Mouse (Mus musculus): ENCODE measurements around the gene Dusp5. TPM values are rescaled to one million over a fixed set of nuclear protein-coding genes. Genes with fewer than 3 reads are reported as not detected.

Dusp5 gene
- total and polyA plus RNA-seq, 3 experiments = 4.7 to 7.5 (median 6.9) TPM

DNA sequence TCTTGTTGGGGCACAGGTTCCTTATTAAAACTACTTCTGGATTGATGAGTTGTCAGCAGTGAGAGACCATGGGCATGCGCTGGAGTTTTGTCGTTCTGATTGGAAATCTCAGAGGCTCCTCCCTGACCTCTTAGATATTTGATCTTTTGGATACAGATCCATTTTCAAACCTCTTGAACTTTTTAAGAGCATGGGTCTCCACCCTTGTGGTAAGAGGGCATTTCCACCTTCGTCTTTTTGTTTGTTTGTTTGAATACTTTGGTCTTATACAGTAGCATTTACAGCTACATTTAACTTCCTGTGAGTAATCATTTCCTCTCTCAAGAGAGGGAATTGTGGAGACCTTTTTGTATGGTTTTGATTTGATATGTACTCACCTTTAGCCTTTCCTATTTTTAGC lies 10.4 kb downstream of the Dusp5 start:
- Histone ChIP-seq H3K4me3 (no peak overlapping the region), H3K79me2 (replicated peaks; ENCODE audit: control insufficient read depth, insufficient read depth, low read length) (no peaks in the 10 kb centered on the region), H3K36me3 (ENCODE audit: control insufficient read depth, insufficient read depth, low read length) (no peaks in the 10 kb centered on the region), H3K27me3 (ENCODE audit: control insufficient read depth, insufficient read depth, low read length) (no peaks in the 10 kb centered on the region), H3K4me1 (ENCODE audit: control insufficient read depth, insufficient read depth, low read length) (no peaks in the 10 kb centered on the region), H3K27ac (no peak overlapping the region), H3K9ac (ENCODE audit: low read depth, low read length) (no peak overlapping the region)
- TF ChIP-seq CTCF (IDR thresholded peaks at IDR 0.05) = no peak
- TF ChIP-seq EP300 (IDR thresholded peaks at IDR 0.05; ENCODE audit: insufficient read depth, low read depth, low read length) = no peak
- no peak for TF ChIP-seq POLR2A (IDR thresholded peaks at IDR 0.05; ENCODE audit: insufficient read depth, low read depth, low read length)
- DNase-seq = no peak
- 56% methylated on average over 3 of the region's 3 CpGs for WGBS
- intact Hi-C loops (cut with DNase I) = no loop called here

DNA sequence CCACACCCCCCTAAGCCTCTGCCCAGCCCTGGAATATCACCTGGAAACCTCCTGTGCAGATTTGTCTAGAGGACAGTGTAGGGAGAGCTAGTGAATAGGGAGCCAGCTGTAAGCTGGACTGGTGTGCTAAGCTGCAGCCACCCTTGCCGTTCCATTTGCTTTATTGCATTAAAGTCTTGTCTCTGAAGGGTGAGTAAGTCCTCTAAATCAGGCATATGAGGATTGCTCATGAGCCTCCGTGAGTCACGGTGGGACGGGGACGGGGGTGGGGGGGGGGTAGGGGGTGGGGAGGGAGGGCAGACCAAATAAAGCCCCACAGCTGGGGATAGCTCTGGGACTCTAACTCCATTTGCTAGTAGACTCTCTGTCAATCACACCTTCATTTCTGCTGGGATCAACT lies 14.7 kb downstream of the Dusp5 start:
- H3K27me3 ChIP-seq (ENCODE audit: control insufficient read depth, insufficient read depth, low read length) = no peaks in the 10 kb centered on the region
- no peaks in the 10 kb centered on the region for H3K36me3 ChIP-seq (ENCODE audit: control insufficient read depth, insufficient read depth, low read length)
- TF ChIP-seq CTCF (IDR thresholded peaks at IDR 0.05) (no peak), EP300 (IDR thresholded peaks at IDR 0.05; ENCODE audit: insufficient read depth, low read depth, low read length) (no peak)
- no peak overlapping the region for H3K4me3 ChIP-seq
- WGBS = 38% methylated on average over 5 of the region's 5 CpGs
- intact Hi-C loops (cut with DNase I) = no loop called here
- no peak for DNase-seq
- no peaks in the 10 kb centered on the region for H3K4me1 ChIP-seq (ENCODE audit: control insufficient read depth, insufficient read depth, low read length)
- H3K9ac ChIP-seq (ENCODE audit: low read depth, low read length) = no peak overlapping the region
- H3K27ac ChIP-seq = no peak overlapping the region
- no peaks in the 10 kb centered on the region for H3K79me2 ChIP-seq (replicated peaks; ENCODE audit: control insufficient read depth, insufficient read depth, low read length)

DNA sequence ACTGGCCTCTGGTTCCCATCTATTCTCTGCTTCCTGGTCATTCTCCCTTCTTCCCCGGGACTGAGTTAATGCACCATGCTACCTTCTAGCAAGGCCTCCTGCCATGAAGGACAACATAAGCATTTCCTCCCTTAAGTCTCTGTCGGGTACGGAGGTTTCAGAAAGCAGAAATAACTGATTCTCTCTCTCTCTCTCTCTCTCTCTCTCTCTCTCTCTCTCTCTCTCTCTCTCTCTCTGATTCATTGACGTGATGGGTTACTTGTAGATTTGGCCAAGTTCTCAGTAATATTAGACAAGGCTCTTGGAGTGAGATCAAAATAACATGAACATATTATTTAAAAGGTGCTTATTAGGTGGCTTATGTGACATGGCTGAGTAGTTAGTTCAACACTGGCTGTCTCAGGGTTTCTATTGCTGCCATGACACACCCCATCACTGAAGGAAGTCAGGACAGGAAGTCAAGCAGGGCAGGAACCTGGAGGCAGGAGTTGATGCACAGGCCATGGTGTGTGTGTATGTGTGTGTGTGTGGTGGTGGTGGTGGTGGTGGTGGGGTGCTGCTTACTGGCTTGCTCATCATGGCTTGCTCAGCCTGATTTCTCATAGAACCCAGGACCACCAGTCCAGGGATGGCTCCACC lies 16.1 kb downstream of the Dusp5 start:
- WGBS = 54% methylated on average over 4 of the region's 4 CpGs
- Histone ChIP-seq H3K27me3 (ENCODE audit: control insufficient read depth, insufficient read depth, low read length) (no peaks in the 10 kb centered on the region), H3K9ac (ENCODE audit: low read depth, low read length) (no peak overlapping the region), H3K4me3 (no peak overlapping the region), H3K4me1 (ENCODE audit: control insufficient read depth, insufficient read depth, low read length) (no peaks in the 10 kb centered on the region), H3K27ac (no peak overlapping the region), H3K36me3 (ENCODE audit: control insufficient read depth, insufficient read depth, low read length) (no peaks in the 10 kb centered on the region), H3K79me2 (replicated peaks; ENCODE audit: control insufficient read depth, insufficient read depth, low read length) (no peaks in the 10 kb centered on the region)
- no peak for DNase-seq
- intact Hi-C loops (cut with DNase I) = no loop called here
- TF ChIP-seq POLR2A (IDR thresholded peaks at IDR 0.05; ENCODE audit: insufficient read depth, low read depth, low read length) (no peak), EP300 (IDR thresholded peaks at IDR 0.05; ENCODE audit: insufficient read depth, low read depth, low read length) (no peak), CTCF (IDR thresholded peaks at IDR 0.05) (no peak)

DNA sequence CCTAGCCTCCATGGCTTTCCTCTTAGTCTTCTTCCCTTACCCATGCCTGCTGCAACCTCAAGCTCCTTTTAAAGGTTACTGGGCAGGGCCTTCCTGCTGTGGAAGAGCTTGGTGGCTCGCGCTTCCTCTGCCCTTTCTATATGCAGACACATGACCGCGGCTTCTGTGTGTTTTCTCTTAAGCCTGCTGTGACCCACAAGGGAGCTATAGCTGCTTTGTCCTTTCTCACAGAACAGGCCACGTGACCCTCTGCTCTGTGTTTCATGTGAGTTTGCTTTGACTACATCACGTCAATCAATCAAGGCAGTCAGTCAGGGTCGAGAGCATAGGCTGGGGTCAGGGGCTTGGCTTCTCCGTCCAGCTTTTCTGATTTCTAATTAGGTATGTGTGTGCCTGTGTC lies 18.7 kb downstream of the Dusp5 start:
- no peaks in the 10 kb centered on the region for H3K36me3 ChIP-seq (ENCODE audit: control insufficient read depth, insufficient read depth, low read length)
- no peaks in the 10 kb centered on the region for H3K4me1 ChIP-seq (ENCODE audit: control insufficient read depth, insufficient read depth, low read length)
- TF ChIP-seq POLR2A (IDR thresholded peaks at IDR 0.05; ENCODE audit: insufficient read depth, low read depth, low read length) = no peak
- no peak for TF ChIP-seq EP300 (IDR thresholded peaks at IDR 0.05; ENCODE audit: insufficient read depth, low read depth, low read length)
- TF ChIP-seq CTCF (IDR thresholded peaks at IDR 0.05) = no peak

DNA sequence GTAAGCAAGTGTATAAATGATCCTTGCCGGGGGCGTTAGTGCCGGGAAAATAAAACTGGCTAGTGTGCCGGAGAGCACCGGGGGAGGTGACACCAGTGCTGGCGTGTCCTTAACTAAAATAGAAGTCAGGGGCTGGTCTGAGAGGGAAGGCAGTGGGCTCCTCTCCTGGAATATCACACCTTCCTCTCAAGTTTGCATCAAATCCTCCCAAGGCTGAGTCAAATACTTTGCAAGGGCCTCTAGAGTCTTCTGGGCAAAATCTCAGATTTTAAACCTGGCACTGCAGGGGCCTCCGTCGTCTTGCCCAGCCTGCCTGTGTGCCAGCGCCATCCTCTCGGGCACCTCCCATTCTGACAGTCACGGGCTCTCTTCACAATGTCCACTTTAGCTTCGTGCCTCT lies 22.1 kb downstream of the Dusp5 start:
- no peak for DNase-seq
- Histone ChIP-seq H3K4me3 (no peak overlapping the region), H3K4me1 (ENCODE audit: control insufficient read depth, insufficient read depth, low read length) (no peaks in the 10 kb centered on the region), H3K36me3 (ENCODE audit: control insufficient read depth, insufficient read depth, low read length) (no peaks in the 10 kb centered on the region), H3K9ac (ENCODE audit: low read depth, low read length) (no peak overlapping the region), H3K27ac (no peak overlapping the region), H3K79me2 (replicated peaks; ENCODE audit: control insufficient read depth, insufficient read depth, low read length) (no peaks in the 10 kb centered on the region), H3K27me3 (ENCODE audit: control insufficient read depth, insufficient read depth, low read length) (no peaks in the 10 kb centered on the region)
- intact Hi-C loops (cut with DNase I) = no loop called here
- TF ChIP-seq EP300 (IDR thresholded peaks at IDR 0.05; ENCODE audit: insufficient read depth, low read depth, low read length) = no peak
- WGBS = 55% methylated on average over 12 of the region's 12 CpGs

More for the DNA sequence above, 18.7 kb downstream of the Dusp5 start:
- DNase-seq = no peak
- Histone ChIP-seq H3K9ac (ENCODE audit: low read depth, low read length) (no peak overlapping the region), H3K27me3 (ENCODE audit: control insufficient read depth, insufficient read depth, low read length) (no peaks in the 10 kb centered on the region), H3K4me3 (no peak overlapping the region), H3K27ac (no peak overlapping the region), H3K79me2 (replicated peaks; ENCODE audit: control insufficient read depth, insufficient read depth, low read length) (no peaks in the 10 kb centered on the region)
- intact Hi-C loops (cut with DNase I) = no loop called here
- 62% methylated on average over 8 of the region's 8 CpGs for WGBS

DNA sequence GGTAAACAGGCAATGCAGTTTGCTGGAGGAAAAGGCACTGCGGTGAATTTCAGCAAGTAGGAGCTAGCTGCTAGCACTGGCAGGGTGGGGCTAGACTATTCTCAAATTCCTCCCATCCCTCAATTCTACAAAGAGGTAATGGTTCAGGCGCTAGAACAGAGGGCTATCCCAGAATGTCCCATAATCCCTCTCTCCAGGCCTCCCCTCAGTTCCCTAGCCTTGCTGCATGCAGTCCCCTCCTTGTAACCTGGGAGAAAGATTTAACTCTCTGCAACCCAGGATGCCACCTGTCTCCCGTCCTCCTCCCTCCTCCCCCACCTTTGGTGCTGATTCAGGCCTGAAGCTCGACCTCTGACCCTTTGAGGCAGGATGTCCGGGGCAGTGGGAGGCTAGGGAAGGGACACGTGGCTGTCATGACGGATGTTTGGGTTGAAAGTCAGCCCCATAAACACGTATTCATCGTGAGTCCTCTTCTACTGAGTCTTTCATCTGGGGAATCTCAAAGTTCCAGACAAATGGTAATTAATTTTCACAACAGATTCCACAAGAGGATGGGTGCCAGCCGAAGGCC lies 23.4 kb downstream of the Dusp5 start:
- Histone ChIP-seq H3K79me2 (replicated peaks; ENCODE audit: control insufficient read depth, insufficient read depth, low read length) (no peaks in the 10 kb centered on the region), H3K4me1 (ENCODE audit: control insufficient read depth, insufficient read depth, low read length) (no peaks in the 10 kb centered on the region), H3K9ac (ENCODE audit: low read depth, low read length) (no peak overlapping the region), H3K27me3 (ENCODE audit: control insufficient read depth, insufficient read depth, low read length) (no peaks in the 10 kb centered on the region), H3K27ac (no peak overlapping the region), H3K4me3 (no peak overlapping the region), H3K36me3 (ENCODE audit: control insufficient read depth, insufficient read depth, low read length) (no peaks in the 10 kb centered on the region)
- WGBS = 53% methylated on average over 10 of the region's 10 CpGs
- no peak for TF ChIP-seq EP300 (IDR thresholded peaks at IDR 0.05; ENCODE audit: insufficient read depth, low read depth, low read length)
- no peak for TF ChIP-seq CTCF (IDR thresholded peaks at IDR 0.05)
- no peak for TF ChIP-seq POLR2A (IDR thresholded peaks at IDR 0.05; ENCODE audit: insufficient read depth, low read depth, low read length)
- intact Hi-C loops (cut with DNase I) = no loop called here
- DNase-seq = no peak
